Mouse (Mus musculus) limb, embryonic 13.5 days (tissue): Measurements from ENCODE around the gene Lama4. TPM values are rescaled to one million over a fixed set of nuclear protein-coding genes. Genes with fewer than 3 reads are reported as not detected.

ENCODE experiments used
- ATAC-seq: fragments of 200-750 bp; cut with Nextera tagmentation; 2 replicates; pipeline ENCODE4 v1.8.0; 2017; ENCODE audit warnings: low read depth, moderate number of reproducible peaks, moderate TSS enrichment; ENCODE audit not compliant: low FRiP score
- H3K27ac ChIP-seq: fragments of 300-500 bp; sonication (generic); 2 replicates; pipeline ENCODE4 v1.5.1; 2015; ENCODE audit warnings: inconsistent platforms, mild to moderate bottlenecking, moderate library complexity
- H3K27me3 ChIP-seq: fragments of 300-500 bp; sonication (generic); 2 replicates; pipeline ENCODE4 v1.6.1; 2015; ENCODE audit warnings: mild to moderate bottlenecking, inconsistent platforms
- H3K36me3 ChIP-seq: fragments of 300-500 bp; sonication (generic); 2 replicates; pipeline ENCODE4 v1.6.1; 2015; ENCODE audit warnings: inconsistent platforms, mild to moderate bottlenecking, moderate library complexity
- H3K4me1 ChIP-seq: fragments of 300-500 bp; sonication (generic); 2 replicates; pipeline ENCODE4 v1.6.1; 2015; ENCODE audit warnings: inconsistent platforms
- H3K4me2 ChIP-seq: fragments of 300-500 bp; sonication (generic); replicated peaks from 2 replicates; pipeline ENCODE4 v1.6.1; 2015; ENCODE audit warnings: inconsistent platforms, mild to moderate bottlenecking, moderate library complexity
- H3K4me3 ChIP-seq: fragments of 300-500 bp; sonication (generic); 2 replicates; pipeline ENCODE4 v1.5.1; 2015; ENCODE audit warnings: moderate library complexity, mild to moderate bottlenecking, inconsistent platforms
- H3K9ac ChIP-seq: fragments of 300-500 bp; sonication (generic); 2 replicates; pipeline ENCODE4 v1.6.1; 2015; ENCODE audit warnings: mild to moderate bottlenecking, inconsistent platforms
- H3K9me3 ChIP-seq: fragments of 300-500 bp; sonication (generic); 2 replicates; pipeline ENCODE4 v1.6.1; 2016; ENCODE audit warnings: inconsistent platforms
- WGBS: fragments of 180-500 bp; shearing (Covaris S2); methylation state at CpG from one replicate; pipeline ENCODE4 v1.1.7; 2015; 5-methylcytosine and 5-hydroxymethylcytosine counted together
- polyA plus RNA-seq: library from polyadenylated mRNA; unstranded; fragments of >200 nt; fragmentation: Nextera tagmentation; extraction: Ambion mirVana; gene quantifications from 2 replicates; pipeline ENCODE4 v1.2.1, GENCODE M21; 2015

Gene Lama4
- polyA plus RNA-seq, 1 experiment from 2014 or later, result 62.0 TPM

GRCm38 (mm10) chr10:39029297-39030147 is 64.2 kb downstream of the Lama4 start:
- peaks cover 26% of the 10 kb centered on the region for H3K4me1 ChIP-seq
- H3K9me3 ChIP-seq, result no peaks in the 10 kb centered on the region
- 39% methylated on average over 6 of the region's 6 CpGs for WGBS
- no peak overlapping the region for H3K4me2 ChIP-seq
- no peaks in the 10 kb centered on the region for H3K27me3 ChIP-seq
- H3K9ac ChIP-seq, result no peak overlapping the region
- H3K36me3 ChIP-seq, result peaks cover 26% of the 10 kb centered on the region
- peak; percentile 33 for ATAC-seq
- H3K27ac ChIP-seq, result no peak overlapping the region
- no peak overlapping the region for H3K4me3 ChIP-seq

- WGBS, result 57% methylated on average over 14 of the region's 14 CpGs
- peak; percentile 41 for ATAC-seq
- H3K27ac ChIP-seq, result no peak overlapping the region; the same call in 1 of the 2 replicates
Observed at GRCm38 (mm10) chr10:39030148-39030685, 64.9 kb downstream of the Lama4 start.

GRCm38 (mm10) chr10:39039564-39039963 is 74.2 kb downstream of the Lama4 start:
- H3K4me3 ChIP-seq, result no peak overlapping the region
- H3K27ac ChIP-seq, result no peak overlapping the region
- no peak overlapping the region for H3K9ac ChIP-seq
- WGBS, result 61% methylated on average over 4 of the region's 4 CpGs
- ATAC-seq, result no peak; the same call in 1 of the 2 replicates
- no peak overlapping the region for H3K4me2 ChIP-seq
- H3K9me3 ChIP-seq, result no peaks in the 10 kb centered on the region
- no peaks in the 10 kb centered on the region for H3K4me1 ChIP-seq
- no peaks in the 10 kb centered on the region for H3K27me3 ChIP-seq
- H3K36me3 ChIP-seq, result peaks cover 28% of the 10 kb centered on the region

More at GRCm38 (mm10) chr10:39030148-39030685, 64.9 kb downstream of the Lama4 start:
- Histone ChIP-seq H3K4me3 (no peak overlapping the region), H3K9ac (no peak overlapping the region), H3K4me2 (no peak overlapping the region), H3K36me3 (peaks cover 27% of the 10 kb centered on the region), H3K27me3 (no peaks in the 10 kb centered on the region), H3K4me1 (peaks cover 26% of the 10 kb centered on the region), H3K9me3 (no peaks in the 10 kb centered on the region)

GRCm38 (mm10) chr10:39040026-39040425 is 74.7 kb downstream of the Lama4 start:
- H3K36me3 ChIP-seq, result peaks cover 28% of the 10 kb centered on the region

GRCm38 (mm10) chr10:39044476-39044995 is 79.2 kb downstream of the Lama4 start:
- no peak for ATAC-seq
- Histone ChIP-seq H3K36me3 (peaks cover 30% of the 10 kb centered on the region), H3K9me3 (no peaks in the 10 kb centered on the region), H3K4me3 (no peak overlapping the region), H3K4me1 (no peaks in the 10 kb centered on the region), H3K9ac (no peak overlapping the region), H3K27ac (no peak overlapping the region), H3K27me3 (no peaks in the 10 kb centered on the region), H3K4me2 (no peak overlapping the region)
- 73% methylated on average over 3 of the region's 3 CpGs for WGBS

More at GRCm38 (mm10) chr10:39040026-39040425, 74.7 kb downstream of the Lama4 start:
- ATAC-seq, result no peak
- 72% methylated on average over 5 of the region's 5 CpGs for WGBS
- Histone ChIP-seq H3K9ac (no peak overlapping the region), H3K4me1 (no peaks in the 10 kb centered on the region), H3K4me3 (no peak overlapping the region), H3K27me3 (no peaks in the 10 kb centered on the region), H3K9me3 (no peaks in the 10 kb centered on the region), H3K27ac (no peak overlapping the region), H3K4me2 (no peak overlapping the region)

GRCm38 (mm10) chr10:39045111-39045510 is 79.8 kb downstream of the Lama4 start:
- ATAC-seq, result no peak
- H3K27me3 ChIP-seq, result no peaks in the 10 kb centered on the region
- H3K4me1 ChIP-seq, result no peaks in the 10 kb centered on the region
- H3K4me3 ChIP-seq, result no peak overlapping the region
- H3K9ac ChIP-seq, result no peak overlapping the region
- H3K36me3 ChIP-seq, result peaks cover 36% of the 10 kb centered on the region
- no peak overlapping the region for H3K4me2 ChIP-seq
- WGBS, result 92% methylated on average over 1 of the region's 1 CpGs
- no peaks in the 10 kb centered on the region for H3K9me3 ChIP-seq
- H3K27ac ChIP-seq, result no peak overlapping the region

- Histone ChIP-seq H3K4me2 (no peak overlapping the region), H3K4me3 (no peak overlapping the region), H3K36me3 (peaks cover 45% of the 10 kb centered on the region), H3K27me3 (no peaks in the 10 kb centered on the region), H3K4me1 (no peaks in the 10 kb centered on the region), H3K27ac (no peak overlapping the region), H3K9ac (no peak overlapping the region), H3K9me3 (no peaks in the 10 kb centered on the region)
- ATAC-seq, result no peak
- 76% methylated on average over 10 of the region's 10 CpGs for WGBS
Observed at GRCm38 (mm10) chr10:39047775-39048174, 82.5 kb downstream of the Lama4 start.

- no peaks in the 10 kb centered on the region for H3K27me3 ChIP-seq
- H3K4me3 ChIP-seq, result no peak overlapping the region
- no peak overlapping the region for H3K27ac ChIP-seq
- H3K4me2 ChIP-seq, result no peak overlapping the region
- H3K9me3 ChIP-seq, result no peaks in the 10 kb centered on the region
- no peaks in the 10 kb centered on the region for H3K4me1 ChIP-seq
- ATAC-seq, result no peak
- H3K9ac ChIP-seq, result no peak overlapping the region
- 79% methylated on average over 8 of the region's 8 CpGs for WGBS
- peaks cover 58% of the 10 kb centered on the region for H3K36me3 ChIP-seq
Observed at GRCm38 (mm10) chr10:39049581-39050294, 84.4 kb downstream of the Lama4 start.

GRCm38 (mm10) chr10:39056050-39056449 is 90.7 kb downstream of the Lama4 start:
- 89% methylated on average over 5 of the region's 5 CpGs for WGBS
- H3K4me2 ChIP-seq, result no peak overlapping the region
- peaks cover 63% of the 10 kb centered on the region for H3K36me3 ChIP-seq
- no peak for ATAC-seq
- no peaks in the 10 kb centered on the region for H3K27me3 ChIP-seq
- no peak overlapping the region for H3K9ac ChIP-seq
- H3K9me3 ChIP-seq, result no peaks in the 10 kb centered on the region
- no peak overlapping the region for H3K27ac ChIP-seq
- no peaks in the 10 kb centered on the region for H3K4me1 ChIP-seq
- H3K4me3 ChIP-seq, result no peak overlapping the region

- Histone ChIP-seq H3K4me3 (no peak overlapping the region), H3K9ac (no peak overlapping the region), H3K36me3 (peaks cover 37% of the 10 kb centered on the region), H3K4me1 (no peaks in the 10 kb centered on the region), H3K9me3 (no peaks in the 10 kb centered on the region), H3K27me3 (no peaks in the 10 kb centered on the region), H3K4me2 (no peak overlapping the region), H3K27ac (no peak overlapping the region)
- WGBS, result 89% methylated on average over 5 of the region's 5 CpGs
- no peak for ATAC-seq
Observed at GRCm38 (mm10) chr10:39064732-39065131, 99.4 kb downstream of the Lama4 start.

DNA sequence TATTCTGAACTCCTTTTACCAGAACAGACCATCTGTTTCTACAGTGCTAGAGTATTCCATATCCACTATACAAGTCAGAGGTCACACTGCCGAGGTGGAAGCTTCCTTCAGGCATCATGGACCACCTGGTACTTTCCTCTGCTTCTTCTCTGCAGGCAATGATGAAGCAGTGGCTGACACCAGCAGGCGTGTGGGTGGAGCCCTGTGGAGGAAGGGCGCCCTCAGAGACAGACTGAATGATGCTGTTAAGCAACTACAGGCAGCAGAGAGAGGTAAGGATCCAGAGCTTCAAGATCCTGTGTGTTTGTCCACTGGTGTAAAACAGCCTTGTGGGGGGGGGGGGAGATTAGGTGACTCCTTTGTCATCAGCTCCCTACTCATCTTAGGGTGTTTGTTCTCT is 100.1 kb downstream of the Lama4 start:
- Histone ChIP-seq H3K9ac (no peak overlapping the region), H3K27ac (no peak overlapping the region), H3K4me3 (no peak overlapping the region), H3K36me3 (peaks cover 41% of the 10 kb centered on the region), H3K27me3 (no peaks in the 10 kb centered on the region), H3K4me1 (no peaks in the 10 kb centered on the region), H3K9me3 (no peaks in the 10 kb centered on the region), H3K4me2 (no peak overlapping the region)
- ATAC-seq, result no peak
- 63% methylated on average over 3 of the region's 3 CpGs for WGBS

DNA sequence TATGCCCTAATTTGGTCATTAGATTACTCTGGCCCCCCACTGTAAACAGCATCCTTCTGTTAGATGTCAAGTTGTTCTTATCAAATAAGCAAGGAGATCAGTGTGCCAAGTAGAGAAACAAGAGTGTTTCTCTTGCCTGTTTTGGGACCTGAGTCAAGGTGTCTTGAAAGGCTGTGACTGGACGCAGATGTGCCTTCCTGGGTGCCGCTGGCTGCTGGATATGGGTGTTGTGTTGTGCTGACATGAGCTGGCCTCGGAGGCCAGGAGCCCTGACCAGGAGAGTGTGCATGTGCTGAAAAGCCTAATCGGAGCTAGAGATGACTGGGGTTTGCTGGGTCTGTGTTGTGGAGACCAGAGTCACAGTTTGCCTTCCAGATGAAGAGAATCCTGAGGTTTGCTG is 100.7 kb downstream of the Lama4 start:
- H3K27me3 ChIP-seq, result no peaks in the 10 kb centered on the region
- no peak overlapping the region for H3K4me2 ChIP-seq
- H3K9me3 ChIP-seq, result no peaks in the 10 kb centered on the region
- WGBS, result 88% methylated on average over 4 of the region's 4 CpGs
- ATAC-seq, result no peak
- no peak overlapping the region for H3K4me3 ChIP-seq
- H3K9ac ChIP-seq, result no peak overlapping the region
- no peak overlapping the region for H3K27ac ChIP-seq
- H3K36me3 ChIP-seq, result peaks cover 44% of the 10 kb centered on the region
- no peaks in the 10 kb centered on the region for H3K4me1 ChIP-seq
